Mouse (Mus musculus) stomach, postnatal 0 days (tissue): ENCODE data around the gene Srd5a3. TPM values are rescaled to one million over a fixed set of nuclear protein-coding genes. Genes with fewer than 3 reads are reported as not detected.
A peak's percentile ranks its signal among the peaks of the same experiment; 100 is the strongest.

Source experiments
- ATAC-seq: fragments of 200-750 bp; cut with Nextera tagmentation; 2 replicates; pipeline ENCODE4 v1.8.0; 2017; ENCODE audit not compliant: low FRiP score, low TSS enrichment
- DNase-seq: peaks from one replicate; pipeline ENCODE4 v3.0.0-alpha.2; 2016; ENCODE audit warnings: low spot score
- H3K27ac ChIP-seq: fragments of 300-500 bp; sonication (generic); replicated peaks from 2 replicates; pipeline ENCODE4 v1.5.1; 2014; ENCODE audit warnings: mild to moderate bottlenecking, control low read depth
- H3K27me3 ChIP-seq: fragments of 300-500 bp; sonication (generic); 2 replicates; pipeline ENCODE4 v1.6.1; 2014; ENCODE audit warnings: low read length; ENCODE audit not compliant: control insufficient read depth, insufficient read depth
- H3K36me3 ChIP-seq: fragments of 300-500 bp; sonication (generic); 2 replicates; pipeline ENCODE4 v1.6.1; 2014; ENCODE audit warnings: low read length, mixed read lengths; ENCODE audit not compliant: control insufficient read depth, insufficient read depth
- H3K4me1 ChIP-seq: fragments of 300-500 bp; sonication (generic); replicated peaks from 2 replicates; pipeline ENCODE4 v1.6.1; 2014; ENCODE audit warnings: antibody characterized with exemption; ENCODE audit not compliant: control insufficient read depth, insufficient read depth
- H3K4me2 ChIP-seq: fragments of 300-500 bp; sonication (generic); replicated peaks from 2 replicates; pipeline ENCODE4 v1.6.1; 2014; ENCODE audit warnings: low read depth, mild to moderate bottlenecking, control low read depth, moderate library complexity
- H3K4me3 ChIP-seq: fragments of 300-500 bp; sonication (generic); 2 replicates; pipeline ENCODE4 v1.5.1; 2014; ENCODE audit warnings: low read depth, low read length, control low read depth
- H3K9ac ChIP-seq: fragments of 300-500 bp; sonication (generic); 2 replicates; pipeline ENCODE4 v1.6.1; 2014; ENCODE audit warnings: mild to moderate bottlenecking, low read length, control low read depth, mixed read lengths
- H3K9me3 ChIP-seq: fragments of 300-500 bp; sonication (generic); 2 replicates; pipeline ENCODE4 v1.6.1; 2016; ENCODE audit warnings: low read length; ENCODE audit not compliant: control insufficient read depth
- CTCF ChIP-seq: IDR thresholded peaks from 2 replicates; pipeline ENCODE4 v1.5.1; 2016; ENCODE audit warnings: antibody characterized with exemption, low read depth, mild to moderate bottlenecking, moderate library complexity
- EP300 ChIP-seq: optimal IDR thresholded peaks from 2 replicates; pipeline ENCODE3; 2016; ENCODE audit warnings: antibody characterized with exemption
- WGBS: fragments of 180-500 bp; shearing (Covaris S2); extraction: QIAGEN DNeasy Blood & Tissue Kit; methylation state at CpG from one replicate; pipeline ENCODE4 v1.1.7; 2014; 5-methylcytosine and 5-hydroxymethylcytosine counted together
- polyA plus RNA-seq: library from polyadenylated mRNA; unstranded; fragments of >200 nt; fragmentation: Nextera tagmentation; extraction: Ambion mirVana; gene quantifications from 2 replicates; pipeline ENCODE4 v1.2.1, GENCODE M21; 2015

Srd5a3 gene
- polyA plus RNA-seq, 1 experiment from 2014 or later, result 28.4 TPM

GRCm38 (mm10) chr5:76135644-76136043, 4.4 kb upstream of the Srd5a3 start:
- ATAC-seq (no peak), DNase-seq (no peak)
- no peaks in the 10 kb centered on the region for H3K36me3 ChIP-seq
- WGBS, result 44% methylated on average over 1 of the region's 1 CpGs
- no peak overlapping the region for H3K4me3 ChIP-seq
- no peaks in the 10 kb centered on the region for H3K27me3 ChIP-seq
- no peak for TF ChIP-seq CTCF
- no peak for TF ChIP-seq EP300
- no peak overlapping the region for H3K9ac ChIP-seq
- no peaks in the 10 kb centered on the region for H3K9me3 ChIP-seq
- H3K27ac ChIP-seq, result no peak overlapping the region
- 0 out of 2 replicates have a peak, but pooled peaks cover 2% of the 10 kb centered on the region for H3K4me1 ChIP-seq
- no peak overlapping the region for H3K4me2 ChIP-seq

DNA sequence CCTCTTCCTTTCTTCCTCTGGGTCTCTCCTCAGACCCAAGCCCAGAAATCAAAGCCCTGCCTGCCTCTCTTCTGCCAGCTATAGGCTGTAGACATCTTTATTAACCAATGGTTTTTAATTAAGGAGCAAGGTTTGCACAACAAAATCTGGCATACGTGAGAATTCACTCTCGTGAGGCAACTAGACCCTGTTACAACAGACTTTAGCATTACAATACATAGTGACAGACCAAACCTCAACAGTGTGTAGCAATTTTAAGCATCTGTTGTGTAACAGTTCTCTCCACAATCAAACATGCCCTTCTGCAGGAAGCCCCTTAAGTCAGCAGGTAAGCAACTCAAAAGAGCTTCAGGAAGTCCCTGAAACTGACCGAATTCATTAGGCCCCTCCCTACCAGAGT, 3.8 kb upstream of the Srd5a3 start:
- WGBS, result 80% methylated on average over 3 of the region's 3 CpGs
- Histone ChIP-seq H3K9me3 (no peaks in the 10 kb centered on the region), H3K4me1 (0 out of 2 replicates have a peak, but pooled peaks cover 2% of the 10 kb centered on the region), H3K27me3 (no peaks in the 10 kb centered on the region), H3K4me3 (no peak overlapping the region), H3K4me2 (no peak overlapping the region), H3K9ac (no peak overlapping the region), H3K27ac (no peak overlapping the region; the same call in 1 of the 2 replicates), H3K36me3 (no peaks in the 10 kb centered on the region)
- ATAC-seq (no peak), DNase-seq (no peak)
- TF ChIP-seq EP300, result no peak
- TF ChIP-seq CTCF, result no peak

DNA sequence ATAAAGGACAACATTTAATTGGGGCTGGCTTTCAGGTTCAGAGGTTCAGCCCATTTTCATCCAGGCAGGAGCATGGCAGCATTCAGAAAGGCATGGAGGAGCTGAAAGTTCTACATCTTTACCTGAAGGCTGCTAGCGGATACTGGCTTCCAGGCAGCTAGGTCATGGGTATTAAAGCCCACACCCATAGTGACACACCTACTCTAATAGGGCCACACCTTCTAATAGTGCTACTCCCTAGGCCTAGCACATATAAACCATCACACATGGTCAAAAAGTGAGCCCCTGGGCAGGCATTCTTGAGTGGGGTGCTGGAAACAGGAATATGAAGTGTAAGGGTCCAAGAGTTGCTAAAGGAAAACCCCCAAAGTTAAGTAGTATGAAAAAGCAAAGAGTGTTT, 2.5 kb upstream of the Srd5a3 start:
- ATAC-seq (no peak), DNase-seq (no peak)
- Histone ChIP-seq H3K27me3 (no peaks in the 10 kb centered on the region), H3K9me3 (no peaks in the 10 kb centered on the region), H3K9ac (no peak overlapping the region), H3K36me3 (no peaks in the 10 kb centered on the region), H3K4me1 (0 out of 2 replicates have a peak, but pooled peaks cover 2% of the 10 kb centered on the region), H3K4me3 (no peak overlapping the region), H3K4me2 (no peak overlapping the region), H3K27ac (no peak overlapping the region)
- 77% methylated on average over 1 of the region's 1 CpGs for WGBS
- TF ChIP-seq CTCF (no peak), EP300 (no peak)

DNA sequence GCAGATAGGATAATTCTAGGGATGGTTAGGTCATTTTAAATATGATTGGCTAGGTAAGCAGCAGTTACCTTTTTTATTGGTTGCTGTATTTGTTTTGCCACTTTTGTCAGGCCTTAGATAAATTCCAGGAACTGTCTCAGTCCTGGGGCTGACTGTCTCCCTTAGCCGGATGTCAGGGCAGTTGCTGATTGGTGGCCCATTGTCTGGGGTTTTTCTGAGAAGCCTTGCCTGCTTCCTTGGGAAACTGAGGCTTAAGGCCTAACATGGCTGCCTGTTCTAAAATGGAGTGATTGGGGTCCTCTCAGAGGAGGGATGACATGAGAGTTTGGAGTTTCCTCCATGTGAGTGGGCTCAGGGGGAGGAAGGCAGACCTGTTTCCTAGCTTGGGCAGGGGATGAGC, 2.0 kb upstream of the Srd5a3 start:
- DNase-seq (no peak), ATAC-seq (no peak)
- Histone ChIP-seq H3K4me3 (no peak overlapping the region), H3K27me3 (no peaks in the 10 kb centered on the region), H3K27ac (no peak overlapping the region), H3K36me3 (no peaks in the 10 kb centered on the region), H3K9me3 (no peaks in the 10 kb centered on the region), H3K9ac (no peak overlapping the region), H3K4me1 (0 out of 2 replicates have a peak, but pooled peaks cover 2% of the 10 kb centered on the region), H3K4me2 (no peak overlapping the region)
- no peak for TF ChIP-seq CTCF
- no peak for TF ChIP-seq EP300
- 74% methylated on average over 1 of the region's 1 CpGs for WGBS

DNA sequence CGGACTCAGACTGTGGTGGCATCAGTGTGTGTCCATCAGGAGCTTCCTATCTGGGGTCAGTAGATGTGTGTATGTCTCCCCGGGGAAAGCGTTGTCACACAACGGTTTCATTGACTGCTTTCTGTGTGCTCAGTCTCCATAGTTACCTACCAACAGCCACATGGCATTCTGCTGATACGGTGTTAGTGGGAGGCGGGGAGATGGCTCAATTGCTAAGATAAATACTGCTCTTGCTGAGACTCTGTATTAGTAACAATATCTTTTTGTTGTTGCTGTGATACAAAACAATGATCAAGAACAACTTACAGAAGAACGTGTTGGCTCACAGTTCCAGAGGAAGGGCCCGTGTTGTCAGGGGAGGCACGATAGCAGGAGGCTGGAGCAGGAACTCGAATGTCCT, 1.6 kb upstream of the Srd5a3 start:
- Histone ChIP-seq H3K36me3 (no peaks in the 10 kb centered on the region), H3K9me3 (no peaks in the 10 kb centered on the region), H3K4me2 (no peak overlapping the region), H3K27ac (no peak overlapping the region), H3K4me1 (0 out of 2 replicates have a peak, but pooled peaks cover 2% of the 10 kb centered on the region), H3K27me3 (no peaks in the 10 kb centered on the region), H3K9ac (no peak overlapping the region), H3K4me3 (no peak overlapping the region)
- WGBS, result 68% methylated on average over 10 of the region's 10 CpGs
- DNase-seq, result no peak
- TF ChIP-seq EP300 (no peak), CTCF (no peak)
- ATAC-seq, result no peak

- Histone ChIP-seq H3K27ac (no peak overlapping the region), H3K9ac (no peak overlapping the region), H3K4me1 (0 out of 2 replicates have a peak, but pooled peaks cover 2% of the 10 kb centered on the region), H3K36me3 (no peaks in the 10 kb centered on the region), H3K4me3 (no peak overlapping the region), H3K4me2 (peak overlapping the region; percentile 77), H3K9me3 (no peaks in the 10 kb centered on the region), H3K27me3 (no peaks in the 10 kb centered on the region)
- ATAC-seq, result no peak
- DNase-seq, result no peak
- 46% methylated on average over 7 of the region's 7 CpGs for WGBS
- TF ChIP-seq EP300 (no peak), CTCF (no peak)
These were observed 850 bp upstream of the Srd5a3 start for GRCm38 (mm10) chr5:76139171-76139671.
